Comparison of ENCODE assay signal across 10 mouse cellular contexts in the genomic region with DNA sequence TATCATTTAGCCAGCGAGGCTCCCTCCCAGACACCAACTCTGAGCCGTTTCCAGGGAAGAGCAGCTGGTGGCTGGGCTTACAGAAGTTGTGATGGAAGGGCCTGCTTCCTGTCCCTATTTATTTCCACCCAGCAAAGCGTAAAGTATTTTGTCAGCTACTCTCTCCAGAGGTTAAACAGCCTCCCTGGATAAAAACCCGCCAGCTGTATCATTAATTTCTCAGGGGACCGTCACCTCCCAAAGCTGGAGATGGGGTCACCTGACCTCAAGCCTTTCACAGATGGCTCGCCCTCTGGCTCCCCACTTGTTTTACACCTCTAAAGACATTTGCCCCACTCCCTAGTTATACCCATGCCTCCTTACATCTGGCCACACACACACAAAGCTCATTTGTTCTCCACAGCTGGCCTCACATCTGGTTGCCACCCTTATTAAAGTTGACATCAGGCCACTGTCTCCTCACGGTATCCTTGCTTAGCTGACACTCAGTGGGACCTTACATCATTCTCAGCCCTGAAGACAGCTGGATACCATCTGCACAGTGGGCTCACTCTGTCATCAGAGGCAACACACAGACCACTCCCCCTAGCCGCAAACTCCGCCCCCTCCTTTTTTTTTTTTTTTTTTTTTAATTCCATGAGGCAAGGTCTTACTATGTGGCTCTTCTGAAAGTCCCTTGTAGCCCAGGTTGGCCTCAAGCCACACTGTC. TPM values are rescaled to one million over a fixed set of nuclear protein-coding genes. Genes with fewer than 3 reads are reported as not detected.
DNase-seq lines count a peak whose midpoint lies in the region; ATAC-seq and TF ChIP-seq lines count a peak whose summit lies in the region.
"Had no signal": no experiment of that assay in that cellular context is flagged by ENCODE, and none has a peak within 500 bp of the region (broad histone marks: within the 10 kb centered on the region; RNA-seq: fewer than 3 reads in every experiment).

No protein-coding gene starts in this region.

- no peak overlapping the region for H3K9ac ChIP-seq in lung, embryonic 14.5 days
- no peak overlapping the region for H3K9ac ChIP-seq in midbrain, postnatal 0 days (replicated peaks; ENCODE audit: low read length, poor library complexity, severe bottlenecking)

- H3K4me1 ChIP-seq in lung, embryonic 14.5 days (ENCODE audit: insufficient read depth): peaks cover 12% of the 10 kb centered on the region
- H3K4me1 ChIP-seq in midbrain, postnatal 0 days (ENCODE audit: insufficient read depth, low read length): no peaks in the 10 kb centered on the region

- H3K27me3 ChIP-seq in lung, embryonic 14.5 days (ENCODE audit: insufficient read depth, low read length): no peaks in the 10 kb centered on the region
- no peaks in the 10 kb centered on the region for H3K27me3 ChIP-seq in midbrain, postnatal 0 days (ENCODE audit: insufficient read depth, low read length)

- no peak for TF ChIP-seq CTCF in lung, embryonic 14.5 days (IDR thresholded peaks at IDR 0.05; ENCODE audit: low read depth)
- no peak for TF ChIP-seq CTCF in midbrain, postnatal 0 days (IDR thresholded peaks at IDR 0.05)

- H3K36me3 ChIP-seq in lung, embryonic 14.5 days (ENCODE audit: insufficient read depth): no peaks in the 10 kb centered on the region
- H3K36me3 ChIP-seq in midbrain, postnatal 0 days (ENCODE audit: insufficient read depth, low read length): no peaks in the 10 kb centered on the region

- H3K4me3 ChIP-seq in lung, embryonic 14.5 days (ENCODE audit: low read depth, low read length): no peak overlapping the region
- no peak overlapping the region for H3K4me3 ChIP-seq in midbrain, postnatal 0 days (ENCODE audit: low read depth, low read length)

- no peak overlapping the region for H3K4me2 ChIP-seq in lung, embryonic 14.5 days
- H3K4me2 ChIP-seq in midbrain, postnatal 0 days (ENCODE audit: low read depth, low read length, poor library complexity, severe bottlenecking): no peak overlapping the region

- 36% methylated on average over 9 of the region's 9 CpGs for WGBS in lung, embryonic 14.5 days
- WGBS in midbrain, postnatal 0 days: 58% methylated on average over 9 of the region's 9 CpGs

- no peaks in the 10 kb centered on the region for H3K9me3 ChIP-seq in lung, embryonic 14.5 days (ENCODE audit: low read depth, low read length)
- no peaks in the 10 kb centered on the region for H3K9me3 ChIP-seq in midbrain, postnatal 0 days (ENCODE audit: low read length)

- peak; percentile 55 for DNase-seq in lung, embryonic 14.5 days
- no peak for DNase-seq in lung, postnatal 25 days (ENCODE audit: low spot score)
- DNase-seq in embryo, embryonic 10 days (ENCODE audit: low spot score): peak; percentile 64
- DNase-seq in retina, embryonic 14.5 days (ENCODE audit: low spot score): peak; percentile 42
- DNase-seq in midbrain, postnatal 0 days (ENCODE audit: low spot score): no peak
- DNase-seq: gastrocnemius, postnatal 10 days; kidney, postnatal 36 days had no signal

- ATAC-seq in lung, embryonic 14.5 days (ENCODE audit: insufficient read depth): peak; percentile 60
- ATAC-seq in granulocyte monocyte progenitor cell, adult 5-6 weeks (replicated peaks; ENCODE audit: poor library complexity, severe bottlenecking): peak; percentile 72
- ATAC-seq in midbrain, postnatal 0 days (ENCODE audit: low FRiP score): no peak
- no peak for ATAC-seq in inflammation-experienced regulatory T-cells, adult 6 months

- H3K27ac ChIP-seq in lung, embryonic 14.5 days (ENCODE audit: low read depth): no peak overlapping the region
- H3K27ac ChIP-seq in midbrain, postnatal 0 days (ENCODE audit: low read depth, low read length): no peak overlapping the region

RNA-seq across cellular contexts. Expression of a gene that starts 4.8 kb away (rescaled TPM):
- 3.2 and 3.3 TPM in 2 replicates for polyA plus RNA-seq in lung, embryonic 14.5 days (2014; fragmentation: Nextera tagmentation; extraction: Ambion mirVana)
- 1.1 and 5.4 TPM in 2 replicates for total RNA-seq in granulocyte monocyte progenitor cell, adult 5-6 weeks (2014; fragmentation: Nextera tagmentation)
- total RNA-seq in granulocyte monocyte progenitor cell, adult 5-6 weeks (2017): 0.13 TPM in 1 of 2 replicates, not detected in the other
- total RNA-seq in midbrain, postnatal 0 days (2014; rRNA removed): 3.2 and 4.4 TPM in 2 replicates
- 1.2 and 2.0 TPM in 2 replicates for polyA plus RNA-seq in midbrain, postnatal 0 days (2015; fragmentation: Nextera tagmentation; extraction: Ambion mirVana)
- not detected for polyA plus RNA-seq in inflammation-experienced regulatory T-cells, adult 6 months (2017; shearing (Covaris generic))
- total RNA-seq: gastrocnemius, postnatal 10 days had no signal

RNA-seq across cellular contexts. Expression of a gene that starts 22.7 kb away (rescaled TPM):
- 3.6 and 4.2 TPM in 2 replicates for polyA plus RNA-seq in lung, embryonic 14.5 days (2014; fragmentation: Nextera tagmentation; extraction: Ambion mirVana)
- total RNA-seq in granulocyte monocyte progenitor cell, adult 5-6 weeks (2014; fragmentation: Nextera tagmentation): 6.2 and 8.7 TPM in 2 replicates
- 4.4 and 5.7 TPM in 2 replicates for total RNA-seq in granulocyte monocyte progenitor cell, adult 5-6 weeks (2017)
- total RNA-seq in midbrain, postnatal 0 days (2014; rRNA removed): 12.6 and 19.5 TPM in 2 replicates
- polyA plus RNA-seq in midbrain, postnatal 0 days (2015; fragmentation: Nextera tagmentation; extraction: Ambion mirVana): 11.5 and 13.5 TPM in 2 replicates
- 1 to 10 TPM in 2 of 3 experiments, under 1 TPM in 1; 0.31 to 1.9 (median 1.6) TPM for polyA plus RNA-seq in inflammation-experienced regulatory T-cells, adult 6 months (2017; shearing (Covaris generic))

RNA-seq across cellular contexts. Expression of a gene that starts 26.6 kb away (rescaled TPM):
- 14.1 and 15.9 TPM in 2 replicates for polyA plus RNA-seq in lung, embryonic 14.5 days (2014; fragmentation: Nextera tagmentation; extraction: Ambion mirVana)
- total RNA-seq in granulocyte monocyte progenitor cell, adult 5-6 weeks (2014; fragmentation: Nextera tagmentation): not detected in 2 replicates
- not detected in 2 replicates for total RNA-seq in granulocyte monocyte progenitor cell, adult 5-6 weeks (2017)
- 1.1 and 5.0 TPM in 2 replicates for total RNA-seq in midbrain, postnatal 0 days (2014; rRNA removed)
- polyA plus RNA-seq in midbrain, postnatal 0 days (2015; fragmentation: Nextera tagmentation; extraction: Ambion mirVana): 0.92 and 1.4 TPM in 2 replicates
- polyA plus RNA-seq in inflammation-experienced regulatory T-cells, adult 6 months (2017; shearing (Covaris generic)): not detected
- total RNA-seq: liver, adult 2 months had no signal

RNA-seq across cellular contexts. Expression of a gene that starts 38.5 kb away (rescaled TPM):
- polyA plus RNA-seq in lung, embryonic 14.5 days (2014; fragmentation: Nextera tagmentation; extraction: Ambion mirVana): 1.6 and 2.0 TPM in 2 replicates
- not detected in 2 replicates for total RNA-seq in granulocyte monocyte progenitor cell, adult 5-6 weeks (2014; fragmentation: Nextera tagmentation)
- total RNA-seq in granulocyte monocyte progenitor cell, adult 5-6 weeks (2017): not detected in 2 replicates
- 0.11 TPM in 1 of 2 replicates, not detected in the other for total RNA-seq in midbrain, postnatal 0 days (2014; rRNA removed)
- polyA plus RNA-seq in midbrain, postnatal 0 days (2015; fragmentation: Nextera tagmentation; extraction: Ambion mirVana): 0.85 and 0.87 TPM in 2 replicates
- polyA plus RNA-seq in inflammation-experienced regulatory T-cells, adult 6 months (2017; shearing (Covaris generic)): under 1 TPM; 0.43 to 0.69 (median 0.47) TPM
- total RNA-seq: liver, adult 2 months had no signal
- polyA plus RNA-seq: liver, adult 2 months had no signal

RNA-seq across cellular contexts. Expression of a gene that starts 40.3 kb away (rescaled TPM):
- polyA plus RNA-seq in lung, embryonic 14.5 days (2014; fragmentation: Nextera tagmentation; extraction: Ambion mirVana): 0.42 TPM in 1 of 2 replicates, not detected in the other
- not detected in 2 replicates for total RNA-seq in granulocyte monocyte progenitor cell, adult 5-6 weeks (2014; fragmentation: Nextera tagmentation)
- not detected in 2 replicates for total RNA-seq in granulocyte monocyte progenitor cell, adult 5-6 weeks (2017)
- 0.93 and 6.5 TPM in 2 replicates for total RNA-seq in midbrain, postnatal 0 days (2014; rRNA removed)
- 1.2 and 1.3 TPM in 2 replicates for polyA plus RNA-seq in midbrain, postnatal 0 days (2015; fragmentation: Nextera tagmentation; extraction: Ambion mirVana)
- polyA plus RNA-seq in inflammation-experienced regulatory T-cells, adult 6 months (2017; shearing (Covaris generic)): not detected
- total RNA-seq: gastrocnemius, postnatal 10 days; liver, adult 2 months had no signal
- polyA plus RNA-seq: liver, adult 2 months had no signal

Comparison
In these comparisons a context has a peak if more than half of its experiments do, and no peak if none do; other contexts are left out.
1. DNase-seq: peak in lung, embryonic 14.5 days (single experiment), embryo, embryonic 10 days (single experiment) and retina, embryonic 14.5 days (single experiment); none in lung, postnatal 25 days (single experiment) and midbrain, postnatal 0 days (single experiment).
2. ATAC-seq: peak in lung, embryonic 14.5 days (single experiment) and granulocyte monocyte progenitor cell, adult 5-6 weeks (single experiment); none in midbrain, postnatal 0 days (single experiment) and inflammation-experienced regulatory T-cells, adult 6 months (single experiment).